7 mouse cellular contexts compared by ENCODE assay signal in genomic region chr17:25868601-25869191, GRCm38 (mm10). TPM values are rescaled to one million over a fixed set of nuclear protein-coding genes. Genes with fewer than 3 reads are reported as not detected.
DNase-seq lines count a peak whose midpoint lies in the region; ATAC-seq and TF ChIP-seq lines count a peak whose summit lies in the region.

TSS of gene Mcrip2 (minus strand) at chr17:25868764.

- WGBS in intestine, embryonic 15.5 days: under 1% methylated on average over 24 of the region's 24 CpGs
- under 1% methylated on average over 24 of the region's 24 CpGs for WGBS in midbrain, embryonic 10.5 days
- WGBS in spleen, adult 2 months: under 1% methylated on average over 24 of the region's 24 CpGs

- DNase-seq in adrenal gland, adult 18-20 months (ENCODE audit: low spot score in 2 of 2): peak; percentile 85
- DNase-seq in embryo, embryonic 10 days (ENCODE audit: low spot score): peak; percentile 91
- peak; percentile 72 to 77 for DNase-seq in gastrocnemius, postnatal 36 days
- DNase-seq in left cerebral cortex, postnatal 36 days (ENCODE audit: low spot score in 2 of 2): peak; percentile 82 to 84
- peak; percentile 83 for DNase-seq in midbrain, embryonic 10.5 days (ENCODE audit: low spot score)
- peak in 1 of 2 experiments; percentile 63 for DNase-seq in spleen, adult 2 months (ENCODE audit: low read depth in 1 of 2, low spot score in 2 of 2)

- intact Hi-C loops in gastrocnemius, postnatal 36 days (cut with DNase I): no loop called here
- intact Hi-C loops in left cerebral cortex, postnatal 36 days (cut with DNase I): no loop called here

- TF ChIP-seq POLR2A in spleen, adult 2 months (IDR thresholded peaks at IDR 0.05; ENCODE audit: low read depth, low read length): no peak

- no peak for TF ChIP-seq CTCF in spleen, adult 2 months (IDR thresholded peaks at IDR 0.05; ENCODE audit: extremely low read depth, insufficient read depth, insufficient read length, insufficient replicate concordance)

- H3K27ac ChIP-seq in intestine, embryonic 15.5 days: peak within 1 kb of the TSS; percentile 74
- H3K27ac ChIP-seq in midbrain, embryonic 10.5 days (replicated peaks): peak within 1 kb of the TSS; percentile 80
- H3K27ac ChIP-seq in spleen, adult 2 months (ENCODE audit: insufficient read depth, low read length): no peak within 1 kb of the TSS; the same call in none of the 2 replicates

- H3K36me3 ChIP-seq in intestine, embryonic 15.5 days: no peaks in the 10 kb centered on the region
- no peaks in the 10 kb centered on the region for H3K36me3 ChIP-seq in midbrain, embryonic 10.5 days
- H3K36me3 ChIP-seq in spleen, adult 2 months (ENCODE audit: control insufficient read depth, insufficient read depth, low read length): no peaks in the 10 kb centered on the region

- H3K4me1 ChIP-seq in intestine, embryonic 15.5 days (replicated peaks): 0 out of 2 replicates have a peak, but pooled peaks cover 10% of the 10 kb centered on the region
- H3K4me1 ChIP-seq in midbrain, embryonic 10.5 days: peaks cover 42% of the 10 kb centered on the region
- no peaks in the 10 kb centered on the region; the same call in 1 of the 2 replicates for H3K4me1 ChIP-seq in spleen, adult 2 months (ENCODE audit: control insufficient read depth, insufficient read depth, insufficient read length)

- peak within 1 kb of the TSS; percentile 87 for H3K4me2 ChIP-seq in intestine, embryonic 15.5 days (replicated peaks)

- H3K27me3 ChIP-seq in intestine, embryonic 15.5 days (replicated peaks): no peaks in the 10 kb centered on the region
- H3K27me3 ChIP-seq in midbrain, embryonic 10.5 days (ENCODE audit: low read depth, poor library complexity, severe bottlenecking): no peaks in the 10 kb centered on the region
- H3K27me3 ChIP-seq in spleen, adult 2 months (ENCODE audit: control insufficient read depth, insufficient read depth, low read length): no peaks in the 10 kb centered on the region

- peak; percentile 92 for ATAC-seq in intestine, embryonic 15.5 days

- no peaks in the 10 kb centered on the region for H3K9me3 ChIP-seq in intestine, embryonic 15.5 days
- no peaks in the 10 kb centered on the region for H3K9me3 ChIP-seq in midbrain, embryonic 10.5 days (replicated peaks)

- H3K4me3 ChIP-seq in intestine, embryonic 15.5 days (replicated peaks): peak within 1 kb of the TSS; percentile 66
- peak within 1 kb of the TSS; percentile 93 for H3K4me3 ChIP-seq in midbrain, embryonic 10.5 days
- H3K4me3 ChIP-seq in spleen, adult 2 months (ENCODE audit: extremely low read depth, insufficient read depth, insufficient read length): peak within 1 kb of the TSS; percentile 73

- peak within 1 kb of the TSS; percentile 67 for H3K9ac ChIP-seq in intestine, embryonic 15.5 days

RNA-seq across cellular contexts. Expression of gene Mcrip2, which starts in this region (rescaled TPM):
- 100 to 1,000 TPM; 302 to 373 TPM for total RNA-seq in adrenal gland, adult 18-20 months (2021)
- 100 to 1,000 TPM in 1 of 2 experiments, 10 to 100 TPM in 1; 87.2 to 102 TPM for total RNA-seq in gastrocnemius, postnatal 36 days (2021)
- polyA plus RNA-seq in intestine, embryonic 15.5 days (2015; fragmentation: Nextera tagmentation; extraction: Ambion mirVana): 73.0 and 77.0 TPM in 2 replicates
- 10 to 100 TPM; 23.5 to 29.8 TPM for total RNA-seq in left cerebral cortex, postnatal 36 days (2021)
- polyA plus RNA-seq in midbrain, embryonic 10.5 days (2016; fragmentation: Nextera tagmentation; extraction: Ambion mirVana): 9.9 and 17.1 TPM in 2 replicates
- polyA plus RNA-seq in spleen, adult 2 months (2012; rRNA removed): 17.3 and 21.7 TPM in 2 replicates
